Mouse (Mus musculus): ENCODE measurements around the gene Cpne5. TPM values are rescaled to one million over a fixed set of nuclear protein-coding genes. Genes with fewer than 3 reads are reported as not detected.

Gene Cpne5
- 12.2 and 15.0 TPM in 2 replicates for polyA plus RNA-seq (2014; fragmentation: Nextera tagmentation; extraction: Ambion mirVana)

DNA sequence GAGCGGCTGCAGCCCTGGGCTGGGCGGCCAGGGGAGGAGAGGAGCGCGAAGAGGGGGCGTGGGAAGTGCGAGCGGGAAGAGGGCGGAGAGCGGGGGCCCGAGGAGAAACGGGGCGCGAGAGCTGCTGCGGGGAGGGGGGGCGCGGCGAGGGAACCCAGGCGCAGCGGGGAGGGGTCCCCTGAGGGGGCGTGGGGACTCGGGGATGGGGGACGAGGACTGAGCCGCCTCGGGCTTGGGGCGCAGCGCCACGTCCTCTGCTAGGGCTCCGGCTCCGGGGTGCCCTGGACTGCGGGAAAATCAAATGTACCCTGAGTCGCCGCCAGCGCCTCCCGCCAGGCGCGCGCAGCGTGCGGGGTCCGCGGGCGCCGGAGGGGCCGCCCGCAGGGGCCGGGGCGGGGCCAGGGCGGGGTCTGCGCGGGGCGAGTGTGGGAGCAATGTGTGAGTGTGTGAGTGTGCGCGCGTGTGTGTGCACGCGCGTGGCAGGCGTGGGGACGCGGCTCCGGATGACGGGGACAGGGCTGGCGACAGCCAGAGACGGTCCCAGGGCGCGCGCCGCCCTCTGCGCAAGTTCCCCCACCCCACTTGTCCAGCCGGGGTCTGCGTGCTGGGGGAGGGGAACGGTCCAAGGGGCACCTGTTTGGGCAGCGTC, at the start of gene Cpne5:
Gene Cpne5, minus strand, starts transcription at position 396 of the 649 bp plus-strand sequence.
- no peaks in the 10 kb centered on the region for H3K36me3 ChIP-seq (ENCODE audit: control insufficient read depth, insufficient read depth, low read length)
- peak within 1 kb of the TSS; percentile 59 for H3K4me3 ChIP-seq (ENCODE audit: low read depth, low read length)
- peak within 1 kb of the TSS; percentile 52 for H3K9ac ChIP-seq (replicated peaks; ENCODE audit: low read depth, low read length)
- no peak within 1 kb of the TSS for H3K27ac ChIP-seq (ENCODE audit: low read length)
- no peaks in the 10 kb centered on the region for H3K27me3 ChIP-seq (ENCODE audit: control insufficient read depth, insufficient read depth, low read length)
- under 1% methylated on average over 58 of the region's 73 CpGs for WGBS
- H3K9me3 ChIP-seq (ENCODE audit: control insufficient read depth, low read depth, low read length): no peaks in the 10 kb centered on the region
- H3K4me1 ChIP-seq (ENCODE audit: control insufficient read depth, insufficient read depth, low read length): peaks cover 15% of the 10 kb centered on the region; the same call in 1 of the 2 replicates
- peak; percentile 47 for ATAC-seq (ENCODE audit: insufficient number of reproducible peaks, insufficient read depth, low FRiP score, low read depth)
- peak within 1 kb of the TSS; percentile 99 for H3K4me2 ChIP-seq (replicated peaks; ENCODE audit: low read depth, low read length)

DNA sequence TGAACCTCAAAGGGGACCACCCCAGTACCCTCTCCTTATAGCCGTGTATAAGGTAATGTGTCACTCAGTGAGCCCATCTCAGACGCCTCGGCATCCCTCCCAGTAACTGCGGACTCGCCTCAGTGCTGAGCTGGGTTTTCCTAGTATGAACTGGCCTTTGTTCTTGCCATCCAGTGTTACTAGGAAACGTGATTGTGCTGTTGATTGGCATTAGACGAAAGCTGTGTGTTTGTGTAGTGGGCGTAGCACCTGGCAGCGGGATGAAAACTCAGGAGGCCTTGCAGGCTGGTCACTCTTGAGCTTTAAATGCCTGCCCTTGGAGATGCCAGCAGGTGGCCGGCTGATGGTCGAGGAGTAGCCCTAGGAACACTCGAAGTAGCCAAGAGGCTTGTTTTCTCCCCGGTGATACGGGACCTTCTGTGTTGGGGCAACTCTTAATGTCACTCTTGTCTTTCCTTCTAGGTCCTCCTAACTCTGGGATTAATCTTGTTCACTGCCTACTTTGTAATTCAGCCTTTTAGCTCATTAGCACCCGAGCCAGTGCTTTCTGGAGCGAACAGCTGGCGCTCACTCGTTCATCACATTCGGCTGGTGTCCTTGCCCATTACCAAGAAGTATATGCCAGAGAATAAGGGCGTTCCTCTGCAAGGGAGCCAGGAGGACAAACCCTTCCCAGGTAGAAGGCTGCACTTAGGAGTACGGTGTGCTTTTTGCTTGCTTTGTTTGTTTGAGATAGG, 44.4 kb upstream of the Cpne5 start:
- WGBS: 73% methylated on average over 21 of the region's 21 CpGs
- H3K4me3 ChIP-seq (ENCODE audit: low read depth, low read length): no peak overlapping the region
- H3K27me3 ChIP-seq (ENCODE audit: control insufficient read depth, insufficient read depth, low read length): no peaks in the 10 kb centered on the region
- H3K9me3 ChIP-seq (ENCODE audit: control insufficient read depth, low read depth, low read length): no peaks in the 10 kb centered on the region
- H3K4me2 ChIP-seq (replicated peaks; ENCODE audit: low read depth, low read length): no peak overlapping the region
- no peaks in the 10 kb centered on the region for H3K4me1 ChIP-seq (ENCODE audit: control insufficient read depth, insufficient read depth, low read length)
- peak overlapping the region; percentile 39; the same call in 1 of the 2 replicates for H3K27ac ChIP-seq (ENCODE audit: low read length)
- no peak for ATAC-seq (ENCODE audit: insufficient number of reproducible peaks, insufficient read depth, low FRiP score, low read depth)
- no peak overlapping the region for H3K9ac ChIP-seq (replicated peaks; ENCODE audit: low read depth, low read length)
- peaks cover 13% of the 10 kb centered on the region for H3K36me3 ChIP-seq (ENCODE audit: control insufficient read depth, insufficient read depth, low read length)

DNA sequence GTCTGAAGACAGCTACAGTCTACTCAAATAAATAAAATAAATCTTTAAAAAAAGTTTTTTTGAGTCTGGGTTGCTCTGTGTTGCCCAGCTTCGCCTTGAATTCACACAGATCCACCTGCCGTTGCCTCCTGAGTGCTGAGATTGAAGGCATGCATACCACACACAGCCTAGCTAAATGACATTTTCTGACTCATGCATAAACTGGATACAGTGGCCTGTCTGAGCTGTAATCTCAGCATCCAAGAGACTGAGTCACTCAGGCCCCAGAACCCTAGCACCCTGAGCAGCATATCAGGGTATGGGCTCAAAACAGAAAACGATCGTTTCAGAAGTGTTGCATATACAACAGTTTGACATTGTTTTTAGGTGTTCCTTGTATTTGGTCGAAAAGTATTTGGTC, 43.6 kb upstream of the Cpne5 start:
- WGBS: 87% methylated on average over 5 of the region's 5 CpGs
- Histone ChIP-seq H3K27me3 (ENCODE audit: control insufficient read depth, insufficient read depth, low read length) (no peaks in the 10 kb centered on the region), H3K4me3 (ENCODE audit: low read depth, low read length) (no peak overlapping the region), H3K4me2 (replicated peaks; ENCODE audit: low read depth, low read length) (no peak overlapping the region), H3K9ac (replicated peaks; ENCODE audit: low read depth, low read length) (no peak overlapping the region), H3K4me1 (ENCODE audit: control insufficient read depth, insufficient read depth, low read length) (no peaks in the 10 kb centered on the region), H3K27ac (ENCODE audit: low read length) (0 out of 2 replicates have a peak overlapping the region, but pooled peaks have one; percentile 39), H3K36me3 (ENCODE audit: control insufficient read depth, insufficient read depth, low read length) (peaks cover 13% of the 10 kb centered on the region), H3K9me3 (ENCODE audit: control insufficient read depth, low read depth, low read length) (no peaks in the 10 kb centered on the region)
- no peak for ATAC-seq (ENCODE audit: insufficient number of reproducible peaks, insufficient read depth, low FRiP score, low read depth)

DNA sequence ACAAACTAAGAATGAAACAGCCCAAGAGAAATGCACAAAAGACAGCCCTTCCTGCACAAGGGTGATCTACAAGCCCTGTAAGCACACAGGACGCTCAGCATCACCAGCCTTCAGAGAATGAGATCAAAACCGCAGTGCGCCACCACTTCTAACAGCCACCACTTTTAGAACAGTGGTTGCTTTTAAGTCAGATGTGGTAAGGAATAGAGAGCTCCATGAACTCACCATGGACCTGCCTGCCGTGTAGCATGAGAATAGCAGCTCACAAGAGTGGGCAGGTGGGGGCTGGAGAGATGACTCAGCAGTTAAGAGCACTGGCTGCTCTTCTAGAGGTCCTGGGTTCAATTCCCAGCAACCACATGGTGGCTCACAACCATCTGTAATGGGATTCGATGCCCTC, 42.5 kb upstream of the Cpne5 start:
- no peaks in the 10 kb centered on the region for H3K27me3 ChIP-seq (ENCODE audit: control insufficient read depth, insufficient read depth, low read length)
- H3K4me1 ChIP-seq (ENCODE audit: control insufficient read depth, insufficient read depth, low read length): no peaks in the 10 kb centered on the region
- H3K9me3 ChIP-seq (ENCODE audit: control insufficient read depth, low read depth, low read length): no peaks in the 10 kb centered on the region
- ATAC-seq (ENCODE audit: insufficient number of reproducible peaks, insufficient read depth, low FRiP score, low read depth): no peak
- H3K36me3 ChIP-seq (ENCODE audit: control insufficient read depth, insufficient read depth, low read length): peaks cover 13% of the 10 kb centered on the region
- 89% methylated on average over 5 of the region's 5 CpGs for WGBS
- H3K9ac ChIP-seq (replicated peaks; ENCODE audit: low read depth, low read length): no peak overlapping the region
- H3K4me3 ChIP-seq (ENCODE audit: low read depth, low read length): no peak overlapping the region
- H3K4me2 ChIP-seq (replicated peaks; ENCODE audit: low read depth, low read length): no peak overlapping the region
- no peak overlapping the region for H3K27ac ChIP-seq (ENCODE audit: low read length)

GRCm38 (mm10) chr17:29273889-29274288, 35.9 kb upstream of the Cpne5 start:
- WGBS: 82% methylated on average over 11 of the region's 11 CpGs
- Histone ChIP-seq H3K9me3 (ENCODE audit: control insufficient read depth, low read depth, low read length) (no peaks in the 10 kb centered on the region), H3K9ac (replicated peaks; ENCODE audit: low read depth, low read length) (no peak overlapping the region), H3K27me3 (ENCODE audit: control insufficient read depth, insufficient read depth, low read length) (no peaks in the 10 kb centered on the region), H3K27ac (ENCODE audit: low read length) (no peak overlapping the region), H3K4me2 (replicated peaks; ENCODE audit: low read depth, low read length) (no peak overlapping the region), H3K4me1 (ENCODE audit: control insufficient read depth, insufficient read depth, low read length) (no peaks in the 10 kb centered on the region), H3K36me3 (ENCODE audit: control insufficient read depth, insufficient read depth, low read length) (no peaks in the 10 kb centered on the region), H3K4me3 (ENCODE audit: low read depth, low read length) (no peak overlapping the region)
- ATAC-seq (ENCODE audit: insufficient number of reproducible peaks, insufficient read depth, low FRiP score, low read depth): no peak

GRCm38 (mm10) chr17:29273156-29273555, 35.2 kb upstream of the Cpne5 start:
- 75% methylated on average over 7 of the region's 7 CpGs for WGBS
- no peak overlapping the region for H3K4me3 ChIP-seq (ENCODE audit: low read depth, low read length)
- H3K27ac ChIP-seq (ENCODE audit: low read length): no peak overlapping the region
- H3K4me2 ChIP-seq (replicated peaks; ENCODE audit: low read depth, low read length): no peak overlapping the region
- no peaks in the 10 kb centered on the region for H3K36me3 ChIP-seq (ENCODE audit: control insufficient read depth, insufficient read depth, low read length)
- no peaks in the 10 kb centered on the region for H3K27me3 ChIP-seq (ENCODE audit: control insufficient read depth, insufficient read depth, low read length)
- H3K4me1 ChIP-seq (ENCODE audit: control insufficient read depth, insufficient read depth, low read length): 0 out of 2 replicates have a peak, but pooled peaks cover 1% of the 10 kb centered on the region
- no peaks in the 10 kb centered on the region for H3K9me3 ChIP-seq (ENCODE audit: control insufficient read depth, low read depth, low read length)
- no peak for ATAC-seq (ENCODE audit: insufficient number of reproducible peaks, insufficient read depth, low FRiP score, low read depth)
- no peak overlapping the region for H3K9ac ChIP-seq (replicated peaks; ENCODE audit: low read depth, low read length)

DNA sequence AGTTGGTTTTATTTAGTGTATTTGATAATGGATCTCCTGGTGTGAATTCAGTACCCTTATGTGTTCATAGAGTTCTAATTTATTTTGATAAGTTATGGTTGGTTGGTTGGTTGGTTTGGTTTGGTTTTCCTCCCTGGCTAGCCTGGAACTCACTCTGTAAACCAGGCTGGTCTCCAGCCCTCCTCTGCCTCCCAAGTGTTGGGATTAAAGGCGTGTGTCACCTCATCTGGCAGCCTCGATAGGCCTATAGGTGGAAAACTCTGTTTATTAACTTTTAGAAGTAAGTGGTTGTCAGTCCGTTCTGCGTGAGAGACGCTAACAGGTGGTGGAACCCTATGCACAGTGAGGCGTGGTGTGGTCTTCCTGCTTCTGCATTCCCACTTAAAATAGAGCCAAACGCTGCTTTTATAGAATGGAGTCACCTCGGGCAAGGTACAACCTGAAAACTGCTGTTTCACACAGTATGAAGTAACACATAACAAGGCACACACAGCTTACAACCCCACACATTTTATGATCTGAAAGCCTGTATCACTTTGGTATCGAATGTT, 32.3 kb upstream of the Cpne5 start:
- H3K4me2 ChIP-seq (replicated peaks; ENCODE audit: low read depth, low read length): peak overlapping the region; percentile 73; the same call in 1 of the 2 replicates
- 91% methylated on average over 9 of the region's 9 CpGs for WGBS
- no peaks in the 10 kb centered on the region for H3K27me3 ChIP-seq (ENCODE audit: control insufficient read depth, insufficient read depth, low read length)
- no peaks in the 10 kb centered on the region for H3K36me3 ChIP-seq (ENCODE audit: control insufficient read depth, insufficient read depth, low read length)
- no peak overlapping the region for H3K4me3 ChIP-seq (ENCODE audit: low read depth, low read length)
- no peak overlapping the region for H3K9ac ChIP-seq (replicated peaks; ENCODE audit: low read depth, low read length)
- H3K4me1 ChIP-seq (ENCODE audit: control insufficient read depth, insufficient read depth, low read length): 0 out of 2 replicates have a peak, but pooled peaks cover 3% of the 10 kb centered on the region
- no peak for ATAC-seq (ENCODE audit: insufficient number of reproducible peaks, insufficient read depth, low FRiP score, low read depth)
- H3K27ac ChIP-seq (ENCODE audit: low read length): no peak overlapping the region
- no peaks in the 10 kb centered on the region for H3K9me3 ChIP-seq (ENCODE audit: control insufficient read depth, low read depth, low read length)

DNA sequence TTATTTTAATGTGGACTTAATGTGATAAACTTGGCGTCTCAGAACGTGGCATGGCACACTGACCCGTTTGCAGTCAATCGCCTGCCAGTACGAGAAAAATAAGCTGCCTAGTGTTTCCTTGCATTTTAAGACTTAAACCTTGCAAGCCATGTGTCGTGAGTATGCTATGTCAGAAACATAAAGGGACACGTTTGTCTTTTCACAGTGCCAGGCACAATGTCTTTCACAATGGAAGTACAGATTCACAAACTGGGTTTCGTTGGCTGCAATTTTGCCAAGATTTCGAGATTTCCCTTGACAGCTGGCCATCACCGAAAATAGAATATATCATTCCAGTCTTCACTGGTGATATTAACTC, 31.4 kb upstream of the Cpne5 start:
- Histone ChIP-seq H3K27ac (ENCODE audit: low read length) (peak overlapping the region; percentile 93), H3K4me3 (ENCODE audit: low read depth, low read length) (peak overlapping the region; percentile 74), H3K4me2 (replicated peaks; ENCODE audit: low read depth, low read length) (peak overlapping the region; percentile 73), H3K4me1 (ENCODE audit: control insufficient read depth, insufficient read depth, low read length) (peaks cover 7% of the 10 kb centered on the region; the same call in 1 of the 2 replicates), H3K36me3 (ENCODE audit: control insufficient read depth, insufficient read depth, low read length) (no peaks in the 10 kb centered on the region), H3K27me3 (ENCODE audit: control insufficient read depth, insufficient read depth, low read length) (no peaks in the 10 kb centered on the region), H3K9me3 (ENCODE audit: control insufficient read depth, low read depth, low read length) (no peaks in the 10 kb centered on the region), H3K9ac (replicated peaks; ENCODE audit: low read depth, low read length) (peak overlapping the region; percentile 90)
- WGBS: 20% methylated on average over 10 of the region's 10 CpGs
- ATAC-seq (ENCODE audit: insufficient number of reproducible peaks, insufficient read depth, low FRiP score, low read depth): no peak

All from stomach, embryonic 14.5 days (tissue).